Mouse (Mus musculus): ENCODE measurements around the gene Tmem234.
A peak's percentile ranks its signal among the peaks of the same experiment; 100 is the strongest.
"Not testable (repeated sequence)": the region's sequence is repeated elsewhere in the genome, so short reads cannot be mapped to it uniquely, and the experiment has no call there.

The Tmem234 gene

DNA sequence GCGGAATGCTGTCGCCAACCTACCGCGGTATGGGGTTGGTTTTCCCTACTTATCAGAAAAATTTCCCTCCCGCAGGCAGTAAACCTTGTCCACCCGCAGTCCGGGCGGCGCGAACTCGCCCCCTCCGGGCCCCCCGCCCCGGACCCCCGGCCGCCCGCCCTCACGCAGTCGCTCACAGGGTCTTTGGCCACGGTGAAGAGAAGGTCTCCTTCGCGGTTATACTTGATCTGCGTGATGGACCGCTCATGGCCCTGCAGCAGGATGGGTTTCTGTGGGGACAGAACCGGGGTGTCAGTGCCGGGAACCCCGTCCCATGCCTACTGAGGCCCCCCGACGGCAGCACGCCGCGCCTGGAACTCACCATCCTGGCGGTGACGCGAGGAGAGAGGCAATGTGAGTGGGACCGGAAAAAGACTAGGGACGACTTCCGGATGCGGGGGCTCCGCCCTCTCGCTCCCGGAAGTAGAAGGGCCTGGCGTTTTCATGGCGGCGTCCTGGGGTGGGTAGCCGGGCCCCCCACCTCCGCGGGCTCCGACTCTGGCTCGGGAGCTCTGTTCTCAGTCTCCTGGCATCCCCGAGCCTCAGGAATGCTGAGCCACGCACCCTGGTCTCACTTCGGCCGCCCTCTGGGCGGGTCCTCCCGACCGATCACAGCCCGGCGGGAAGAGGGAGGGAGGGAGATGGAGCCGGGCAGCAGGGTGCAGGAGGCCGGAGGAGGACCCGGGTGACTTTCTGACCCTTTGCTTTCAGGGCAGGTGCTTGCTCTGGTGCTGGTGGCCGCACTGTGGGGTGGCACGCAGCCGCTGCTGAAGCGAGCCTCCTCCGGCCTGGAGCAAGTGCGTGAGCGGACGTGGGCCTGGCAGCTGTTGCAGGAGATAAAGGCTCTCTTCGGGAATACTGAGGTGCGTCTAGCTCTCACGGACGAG, at the start of gene Tmem234, which contains the start of gene Eif3i:
TSS of gene Tmem234 (plus strand) at position 436 of the 926 bp plus-strand sequence.
TSS of gene Eif3i (minus strand) at position 416 of the 926 bp plus-strand sequence.
- DNase-seq (ENCODE audit: low read depth, low spot score): peak; percentile 91

DNA sequence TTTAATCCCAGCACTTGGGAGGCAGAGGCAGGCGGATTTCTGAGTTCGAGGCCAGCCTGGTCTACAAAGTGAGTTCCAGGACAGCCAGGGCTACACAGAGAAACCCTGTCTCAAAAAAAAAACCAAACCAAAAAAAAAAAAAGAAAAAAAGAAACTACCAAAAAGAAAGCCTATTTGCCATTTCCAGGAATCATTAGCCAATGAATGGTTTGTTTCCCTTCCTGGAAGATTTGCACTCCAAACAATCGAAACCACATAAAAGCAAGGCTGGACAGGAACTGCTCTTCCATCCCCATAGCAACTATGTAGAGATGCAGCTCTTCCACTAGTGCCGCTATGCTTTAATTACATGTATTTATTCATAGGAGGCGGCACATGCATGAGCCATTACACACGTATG, 46.0 kb upstream of the Tmem234 start:
- not testable (repeated sequence) for DNase-seq (ENCODE audit: low read depth, low spot score)

DNA sequence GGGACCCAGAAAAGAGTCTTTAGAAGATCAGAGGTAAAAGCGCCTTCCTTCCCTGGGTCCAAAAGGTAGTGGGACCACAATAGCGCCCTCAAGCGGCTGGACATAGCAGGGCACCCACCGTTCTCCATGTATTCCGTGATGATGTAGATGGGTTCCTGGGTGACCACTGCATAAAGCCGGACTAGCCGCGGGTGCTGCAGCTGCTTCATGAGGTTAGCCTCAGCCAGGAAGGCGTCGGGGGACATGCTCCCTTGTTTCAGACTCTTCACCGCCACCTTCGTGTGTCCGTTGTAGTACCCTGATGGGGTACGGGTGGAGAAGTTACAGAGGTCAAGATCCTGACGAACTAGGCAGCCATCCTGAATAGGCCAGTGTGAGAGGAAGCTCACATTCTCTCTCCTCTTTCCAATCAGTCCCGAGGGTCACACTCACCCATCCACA, 45.0 kb upstream of the Tmem234 start:
- DNase-seq (ENCODE audit: low read depth, low spot score): peak; percentile 46

DNA sequence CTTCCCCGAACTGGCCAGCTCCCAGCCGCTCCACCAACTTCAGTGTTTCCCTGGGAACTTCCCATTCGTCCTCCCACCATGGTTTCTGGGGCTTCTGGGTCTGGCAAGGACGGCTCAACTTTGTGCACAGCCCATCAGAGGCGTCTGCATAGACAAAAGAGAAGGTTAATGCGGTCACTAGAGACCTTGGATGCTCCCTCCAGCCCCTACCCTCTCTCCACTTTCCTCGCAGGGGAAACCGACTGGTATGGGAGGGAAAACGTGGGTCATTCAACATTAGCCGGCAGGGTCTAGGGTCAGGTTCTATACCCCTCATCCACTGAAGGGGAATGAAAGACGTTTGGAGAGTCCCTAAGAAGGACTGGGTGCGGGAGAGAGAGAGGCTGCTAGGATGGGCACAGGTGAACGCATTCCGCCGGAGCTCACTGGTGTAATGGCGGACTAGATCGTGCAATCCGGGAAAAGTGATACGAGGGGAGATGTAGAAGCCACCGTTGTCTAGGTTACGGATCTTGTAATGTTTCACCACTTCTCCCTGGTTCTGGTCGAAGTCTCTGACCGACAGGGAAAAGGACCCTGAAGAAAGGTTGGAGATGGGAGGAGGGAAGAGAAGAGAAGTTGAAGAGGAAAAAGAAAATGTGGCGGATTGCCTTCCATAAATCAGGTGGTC, 44.5 kb upstream of the Tmem234 start:
- DNase-seq (ENCODE audit: low read depth, low spot score): no peak

DNA sequence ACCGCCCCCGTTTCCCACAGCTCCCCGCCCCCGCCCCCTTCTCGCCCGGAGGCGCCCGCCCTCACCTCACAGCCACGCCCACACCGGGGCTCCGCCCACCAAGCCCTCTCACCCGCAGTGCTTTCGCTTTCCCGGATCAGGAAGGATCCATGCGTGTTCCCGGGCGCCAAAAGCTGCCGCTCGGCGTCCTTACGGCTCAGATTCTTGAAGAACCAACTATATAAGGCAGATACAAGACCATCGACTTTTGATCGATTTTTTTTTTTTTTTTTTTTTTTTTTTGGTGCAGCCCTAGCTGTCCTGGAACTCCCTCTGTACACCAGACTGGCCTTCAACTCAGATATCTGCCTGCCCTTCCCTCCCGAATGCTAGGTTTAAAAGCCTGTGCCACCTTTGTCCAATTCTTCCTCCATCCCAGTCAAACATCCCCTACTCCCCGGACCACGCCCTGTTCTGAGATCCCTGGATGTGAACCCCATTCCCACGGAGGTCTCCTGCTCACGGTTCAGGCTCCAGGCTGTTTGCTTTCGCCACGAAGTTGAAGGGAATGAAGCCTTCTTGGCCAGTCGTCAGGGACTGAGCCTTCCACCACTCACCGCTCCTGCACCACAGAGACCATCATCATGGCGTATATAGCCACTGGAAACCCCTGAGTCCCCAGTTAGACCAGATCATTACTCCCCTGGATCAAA, 43.8 kb upstream of the Tmem234 start:
- DNase-seq (ENCODE audit: low read depth, low spot score): peak; percentile 89

DNA sequence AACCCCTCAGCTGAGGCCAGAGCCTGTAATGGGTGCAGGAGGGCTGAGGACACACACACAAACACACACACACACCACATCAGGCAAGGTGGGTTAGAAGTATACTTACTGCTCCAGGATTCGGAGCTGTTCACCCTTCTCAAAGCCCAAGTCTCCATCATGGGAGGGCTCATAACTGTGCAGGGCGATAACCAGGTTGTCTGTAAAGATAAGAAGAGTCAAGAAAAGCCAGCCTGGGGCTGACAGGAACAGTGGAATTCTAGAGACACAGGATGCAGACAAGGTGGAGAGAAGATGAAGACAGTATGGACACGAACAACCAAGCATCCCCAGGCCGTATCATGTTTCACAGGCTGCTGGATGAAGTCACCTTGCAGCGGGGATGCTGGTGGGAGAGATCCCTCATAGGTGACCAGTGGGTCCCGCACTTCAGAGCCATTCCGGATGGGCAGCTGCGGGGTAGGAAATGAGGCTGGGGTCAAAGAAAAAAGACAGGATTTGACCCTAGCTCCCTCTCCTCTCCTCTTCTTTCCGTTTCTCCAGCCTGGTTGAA, 43.1 kb upstream of the Tmem234 start:
- no peak for DNase-seq (ENCODE audit: low read depth, low spot score)

DNA sequence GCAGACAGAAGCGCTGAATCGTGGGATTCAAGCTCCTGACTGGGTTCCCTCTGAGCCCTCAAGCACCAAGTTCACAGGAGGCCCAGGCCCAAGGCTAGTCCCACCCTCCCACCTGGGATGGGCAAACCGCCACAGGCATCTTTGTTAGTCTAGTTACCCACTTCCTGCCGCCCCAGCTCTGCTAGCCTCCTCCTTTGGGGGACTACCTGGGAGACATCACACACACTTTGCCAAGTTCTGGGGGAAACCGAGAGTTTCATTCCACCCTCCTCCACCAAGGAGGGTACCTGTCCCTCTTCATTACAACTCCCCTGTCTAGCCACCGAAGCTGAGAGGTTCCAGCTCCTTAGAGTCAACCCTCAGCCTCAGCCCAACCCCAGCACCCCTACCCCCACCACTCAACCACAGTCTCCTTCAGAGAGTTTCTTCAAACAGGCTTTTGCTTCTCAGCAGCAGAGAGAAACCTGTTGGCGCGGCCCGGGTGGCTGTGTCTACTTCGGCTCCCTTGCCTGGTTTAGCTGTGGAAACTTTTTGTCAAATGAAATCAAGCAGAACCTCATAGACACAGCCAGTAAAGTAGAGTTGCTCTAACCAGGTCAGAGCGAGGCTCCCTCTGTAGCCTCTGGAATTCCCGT, 42.0 kb upstream of the Tmem234 start:
- peak; percentile 85 for DNase-seq (ENCODE audit: low read depth, low spot score)

DNA sequence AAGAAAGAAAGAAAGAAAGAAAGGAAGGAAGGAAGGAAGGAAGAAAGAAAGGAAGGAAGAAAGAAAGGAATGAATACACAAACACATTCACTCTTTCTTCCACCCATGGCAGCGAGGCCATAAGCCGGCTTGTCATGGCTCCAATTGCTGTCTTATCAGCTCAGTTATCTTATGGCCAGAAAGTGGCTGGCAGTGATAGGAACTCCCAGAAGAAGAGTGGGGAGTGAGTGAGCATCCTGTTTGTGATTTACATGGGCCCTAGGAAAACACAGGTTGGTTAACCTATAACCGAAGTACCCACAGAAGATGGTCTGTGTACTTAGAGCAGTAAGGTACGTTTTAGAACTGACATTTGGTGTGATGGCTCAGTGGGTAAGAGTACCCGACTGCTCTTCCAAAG, 39.3 kb upstream of the Tmem234 start:
- no peak for DNase-seq (ENCODE audit: low read depth, low spot score)

DNA sequence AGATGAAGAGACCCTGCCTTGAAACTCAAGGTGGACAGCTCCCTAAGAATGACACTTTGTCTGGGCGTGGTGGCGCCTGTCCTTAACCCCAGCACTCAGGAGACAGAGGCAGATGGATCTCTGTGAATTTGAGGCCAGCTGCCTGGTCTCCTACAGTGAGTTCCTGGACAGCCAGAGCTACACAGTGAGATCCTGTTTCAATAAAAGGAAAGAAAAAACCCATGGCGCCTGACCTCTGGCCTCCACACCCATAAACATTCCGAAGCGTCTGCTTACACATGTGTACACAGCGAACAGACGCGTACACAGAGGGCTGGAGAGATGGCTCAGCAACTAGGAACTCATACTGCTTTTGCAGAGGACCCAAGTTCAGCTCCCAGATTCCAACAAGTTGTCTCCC, 36.8 kb upstream of the Tmem234 start:
- DNase-seq (ENCODE audit: low read depth, low spot score): no peak

DNA sequence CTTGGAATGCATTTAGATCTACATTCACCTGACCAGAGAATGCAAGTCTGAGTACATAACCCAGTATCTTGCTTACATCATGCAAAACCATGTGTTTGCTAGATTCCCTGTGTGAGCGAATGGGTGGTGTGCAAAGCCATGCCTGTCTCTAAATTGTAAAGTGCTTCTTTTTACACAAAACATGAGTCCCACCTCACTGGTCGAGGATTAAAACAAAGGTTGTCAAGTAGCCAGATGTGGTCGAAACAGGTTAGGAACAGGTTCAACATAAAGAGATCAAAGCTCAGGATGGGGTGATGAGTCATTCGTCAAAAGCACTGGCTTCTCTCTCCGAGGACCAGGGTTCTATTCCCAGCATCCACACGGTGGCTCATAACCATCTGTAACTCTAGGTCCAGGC, 35.3 kb upstream of the Tmem234 start:
- DNase-seq (ENCODE audit: low read depth, low spot score): peak; percentile 52

DNA sequence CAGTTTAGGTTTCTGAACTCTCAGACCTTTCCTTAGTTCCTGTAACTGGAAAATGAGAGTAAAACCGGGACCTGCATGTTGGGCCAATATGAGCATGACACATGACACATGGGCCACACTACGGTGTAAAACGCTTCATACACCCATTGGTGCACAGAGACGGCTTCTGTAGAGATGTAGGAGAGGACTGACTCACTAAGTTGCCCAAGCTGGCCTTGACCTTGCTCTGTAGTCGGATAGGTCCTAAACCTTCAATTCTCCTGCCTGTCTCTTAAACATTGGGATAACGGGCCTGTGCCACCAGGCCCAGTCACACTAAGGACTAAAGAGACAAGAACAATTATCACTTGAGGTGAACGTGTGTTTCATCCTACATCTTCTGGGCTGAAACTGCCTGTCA, 32.1 kb upstream of the Tmem234 start:
- no peak for DNase-seq (ENCODE audit: low read depth, low spot score)

DNA sequence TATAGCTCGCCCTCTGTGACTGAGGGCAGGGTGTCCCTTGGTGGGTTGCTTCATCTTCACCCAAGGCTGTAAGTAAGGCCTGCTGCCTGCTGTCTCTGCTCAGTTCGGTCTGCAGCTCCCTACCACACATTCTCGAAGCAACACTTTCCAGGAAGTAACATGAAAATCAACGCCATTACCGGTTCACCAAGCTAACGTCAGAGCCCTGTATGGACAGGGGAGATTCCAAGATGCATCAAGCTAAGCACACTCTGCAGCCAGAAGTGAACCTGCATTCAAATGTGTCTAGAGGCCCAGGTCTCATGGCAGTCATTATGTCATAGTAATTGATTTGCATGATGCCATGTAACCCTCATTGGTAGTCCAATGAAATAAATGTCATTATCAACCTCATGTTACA, 30.4 kb upstream of the Tmem234 start:
- DNase-seq (ENCODE audit: low read depth, low spot score): peak; percentile 86

DNA sequence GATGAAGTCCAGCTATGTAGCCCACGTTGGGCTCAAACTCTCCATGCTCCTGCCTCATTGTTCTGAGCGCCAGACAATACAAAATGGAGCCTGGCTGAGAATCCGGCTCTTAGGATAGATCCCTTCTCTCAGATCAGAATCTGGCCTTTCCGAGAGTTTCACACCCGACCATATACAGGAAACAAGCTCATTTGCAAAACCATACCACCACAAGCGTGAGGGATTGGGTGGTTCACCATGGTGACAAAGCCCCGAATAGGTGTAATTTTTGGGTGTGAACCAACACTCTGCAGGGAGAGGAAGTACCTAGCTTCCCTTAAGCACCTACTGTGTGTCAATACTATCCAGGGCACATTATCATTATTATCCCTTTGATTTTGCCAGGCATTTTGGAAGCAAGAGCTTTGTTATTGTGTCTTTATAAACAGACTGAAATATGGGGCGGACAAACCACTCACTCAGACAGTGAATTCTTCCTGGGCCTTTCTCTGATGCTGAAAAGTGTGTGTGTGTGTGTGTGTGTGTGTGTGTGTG, 28.9 kb upstream of the Tmem234 start:
- peak; percentile 64 for DNase-seq (ENCODE audit: low read depth, low spot score)

DNA sequence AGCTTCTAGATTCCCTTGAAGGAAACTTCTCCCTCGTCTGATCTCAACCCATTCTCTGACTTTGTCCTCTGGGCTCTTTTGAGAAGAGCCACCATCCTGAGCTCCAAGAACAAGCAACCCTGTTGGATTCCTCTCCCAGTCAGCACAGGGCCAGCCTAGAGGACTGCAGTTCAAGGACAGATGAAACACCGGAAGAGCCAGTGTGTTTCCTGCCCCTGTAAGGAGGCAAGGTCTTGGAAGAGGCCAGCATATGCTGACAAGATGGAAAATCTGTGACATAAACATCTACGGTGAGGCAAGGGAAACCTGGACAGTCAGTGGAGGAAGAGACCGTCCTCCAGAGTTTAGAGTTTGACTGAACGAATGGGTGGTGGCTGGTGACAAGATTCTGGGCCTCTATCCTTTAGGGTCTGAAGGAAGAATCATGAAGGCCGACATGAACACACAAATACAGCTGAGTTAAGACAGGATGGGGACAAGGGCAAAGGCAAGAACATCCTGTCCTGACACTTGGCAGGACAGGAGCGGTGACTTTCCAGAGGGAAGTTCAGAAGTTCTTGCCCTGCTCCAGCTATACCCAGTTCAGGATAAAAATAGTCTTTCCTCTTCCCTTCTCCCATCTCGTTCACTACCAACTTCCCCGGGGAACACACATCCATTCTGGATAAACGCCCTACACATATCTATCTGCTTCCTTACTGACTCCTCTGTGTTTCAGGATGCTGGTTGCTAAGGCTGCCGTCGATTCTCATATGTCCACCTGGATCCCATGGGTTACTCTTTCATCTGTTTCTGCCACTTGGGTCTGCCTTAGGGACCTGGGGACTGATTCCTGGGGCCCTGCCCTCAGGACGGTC, 28.0 kb upstream of the Tmem234 start:
- peak; percentile 70 for DNase-seq (ENCODE audit: low read depth, low spot score)

DNA sequence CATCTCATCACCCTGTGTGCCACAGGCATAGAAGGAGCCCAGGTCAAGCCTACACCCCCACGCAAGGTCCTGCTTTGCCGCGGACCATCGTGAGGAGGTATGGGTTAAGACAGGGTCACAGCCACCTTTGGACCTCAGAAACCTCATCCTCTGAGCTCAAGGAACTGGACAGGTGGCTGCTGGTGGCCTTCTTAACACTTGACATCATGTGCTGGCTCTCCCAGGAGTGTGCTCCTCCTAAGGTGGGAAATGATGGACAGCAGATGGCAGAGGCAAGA, 27.4 kb upstream of the Tmem234 start:
- DNase-seq (ENCODE audit: low read depth, low spot score): peak; percentile 34

DNA sequence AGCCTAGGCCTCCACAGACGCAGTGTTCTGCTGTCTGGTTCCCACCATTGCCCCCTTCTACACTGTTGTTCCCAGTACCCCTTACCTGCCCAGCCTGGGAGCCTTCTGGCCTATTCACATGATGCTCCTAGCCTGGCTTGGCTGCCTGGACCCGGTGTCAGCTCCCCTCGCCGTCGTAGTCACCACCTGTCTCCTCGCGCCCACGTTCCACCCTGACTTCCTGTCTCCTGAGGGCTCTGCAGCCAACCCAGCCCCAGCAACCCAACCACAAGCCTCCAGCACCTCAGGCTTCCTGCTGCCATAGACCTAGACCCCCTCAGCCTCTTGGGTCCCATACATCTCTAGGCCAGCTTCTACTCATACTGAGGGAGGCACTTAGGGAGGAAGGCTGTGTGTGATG, 27.0 kb upstream of the Tmem234 start, which contains the start of gene Lck:
TSS of gene Lck (minus strand) at position 212 of the 400 bp plus-strand sequence.
- peak; percentile 89 for DNase-seq (ENCODE audit: low read depth, low spot score)

DNA sequence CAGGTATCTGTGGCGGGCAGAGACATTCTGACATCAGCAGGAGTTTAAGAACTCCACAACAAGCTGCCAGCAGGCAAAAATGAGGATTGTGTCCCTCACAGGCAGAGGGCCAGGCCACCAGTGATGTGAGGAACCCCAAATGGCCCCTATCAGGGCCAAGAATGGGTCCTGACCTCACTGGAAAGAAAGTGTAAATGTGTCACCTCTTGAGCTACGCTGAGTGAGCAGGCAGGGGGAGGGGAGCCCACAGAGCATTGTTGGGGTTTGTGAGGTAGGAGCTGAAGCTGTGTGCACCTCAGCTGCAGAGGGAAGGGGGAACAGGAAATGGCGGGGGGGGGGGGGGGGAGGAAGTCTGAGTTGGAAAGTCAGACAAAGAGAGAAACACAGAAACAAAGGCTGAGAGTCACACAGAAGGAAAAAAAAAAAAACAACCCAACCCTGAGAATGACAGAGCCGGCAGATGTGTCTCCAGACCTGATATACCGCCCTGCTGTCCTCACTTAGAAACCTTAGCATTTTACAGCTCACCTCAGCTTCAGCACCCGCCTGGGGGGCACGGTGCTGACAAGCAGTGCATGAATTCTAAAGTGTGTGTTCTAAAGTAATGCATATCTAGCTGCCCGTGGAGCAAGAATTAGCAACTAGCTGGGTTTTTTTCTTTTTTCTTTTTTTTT, 25.2 kb upstream of the Tmem234 start:
- DNase-seq (ENCODE audit: low read depth, low spot score): peak; percentile 96

DNA sequence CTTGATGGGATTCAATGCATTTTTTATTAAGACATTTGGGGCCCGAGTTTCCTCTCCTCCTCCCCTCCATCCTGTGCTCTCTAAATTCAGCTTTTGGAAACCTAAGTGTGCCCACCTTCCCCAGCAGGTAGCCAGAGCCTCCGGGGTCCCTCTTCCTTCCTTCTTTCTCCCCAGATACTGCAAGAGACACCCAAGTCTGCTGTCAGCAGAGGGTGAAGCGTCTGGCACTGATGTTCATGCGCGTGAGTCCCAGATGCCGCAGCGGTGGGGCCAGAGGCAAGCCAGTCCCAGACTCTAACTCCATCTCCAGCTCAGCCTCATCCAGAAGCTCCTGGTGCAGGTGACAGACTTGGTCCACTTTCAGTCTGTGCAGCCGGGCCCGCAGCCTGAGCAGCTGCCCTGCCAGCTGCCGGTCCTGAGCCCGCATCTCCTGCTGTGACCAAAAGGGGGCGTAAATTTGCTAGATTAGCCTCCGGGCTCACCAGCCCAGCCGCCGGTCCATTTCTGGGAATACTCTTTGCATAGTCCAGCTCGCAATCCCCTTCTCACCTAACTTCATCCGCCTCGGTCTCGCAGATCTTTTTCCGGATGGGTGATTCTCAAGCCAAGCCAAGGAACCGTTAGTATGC, 23.5 kb upstream of the Tmem234 start:
- DNase-seq (ENCODE audit: low read depth, low spot score): peak; percentile 81

DNA sequence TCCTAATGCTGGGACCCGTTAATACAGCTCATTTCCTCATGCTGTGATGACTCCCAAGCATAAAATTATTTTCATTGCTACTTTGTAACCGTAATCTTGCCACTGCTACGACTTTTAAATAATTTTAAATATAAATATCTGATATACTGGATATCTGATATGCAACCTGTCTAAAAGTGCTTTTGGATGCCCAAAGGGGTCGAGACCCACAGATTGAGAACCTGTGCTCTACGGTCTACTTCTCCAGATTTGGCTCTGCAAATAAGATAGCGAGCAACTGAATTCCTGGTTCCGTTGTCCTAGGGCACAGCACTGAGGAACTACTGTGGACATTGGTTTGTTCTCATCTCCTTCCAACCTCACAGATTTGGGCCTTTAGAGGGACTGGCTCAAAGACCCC, 22.8 kb upstream of the Tmem234 start:
- no peak for DNase-seq (ENCODE audit: low read depth, low spot score)

All from CD4-positive, CD25-positive, alpha-beta regulatory T cell, adult 2 months (primary cell).